Mouse (Mus musculus) fat pad, adult 2 months (tissue): ENCODE measurements around the gene 1700001O22Rik.

Experiments used
- DNase-seq: peaks from one replicate; pipeline ENCODE4 v3.0.0-alpha.2; 2011; ENCODE audit warnings: low read depth, low spot score; ENCODE audit errors: extremely low read depth

Gene 1700001O22Rik

DNA sequence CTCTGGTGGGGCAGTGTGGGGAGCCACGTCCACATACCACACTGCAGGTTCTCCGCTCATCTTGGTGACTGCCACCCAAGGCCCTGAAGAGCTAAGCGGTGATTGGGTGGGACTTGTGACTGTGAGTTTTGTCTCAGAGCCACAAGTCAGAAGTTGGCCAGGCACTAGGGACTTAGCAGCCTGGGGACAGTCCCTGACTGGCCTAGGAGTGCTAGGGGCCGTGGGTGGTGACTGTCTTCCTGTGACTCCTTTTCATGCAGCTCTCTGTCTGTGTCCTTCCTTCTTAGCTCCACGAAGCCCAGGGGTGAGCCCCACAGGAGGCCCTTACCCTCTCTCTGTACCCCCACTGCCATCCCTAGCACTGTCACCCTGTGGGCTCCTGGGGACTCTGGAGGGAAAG, 16.4 kb upstream of the 1700001O22Rik start:
- no peak for DNase-seq

DNA sequence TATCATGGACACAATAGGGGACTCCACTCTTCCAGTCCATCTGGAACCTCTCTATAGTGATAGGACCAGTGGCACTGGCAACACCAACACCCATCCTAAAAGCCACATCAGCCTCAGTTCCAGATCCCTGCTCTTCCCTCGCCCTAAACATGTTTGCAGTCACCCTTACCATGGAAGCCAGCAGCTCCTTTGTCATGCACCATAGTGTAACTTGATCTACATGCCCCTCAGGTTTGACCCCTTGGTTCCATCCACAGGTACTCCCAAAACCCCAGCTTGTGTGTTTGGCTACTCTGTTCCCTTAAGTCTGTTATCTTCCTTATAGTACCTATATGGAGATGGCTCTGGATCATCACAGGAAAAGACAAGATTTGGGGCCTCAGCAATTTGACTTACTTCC, 12.9 kb upstream of the 1700001O22Rik start:
- no peak for DNase-seq

DNA sequence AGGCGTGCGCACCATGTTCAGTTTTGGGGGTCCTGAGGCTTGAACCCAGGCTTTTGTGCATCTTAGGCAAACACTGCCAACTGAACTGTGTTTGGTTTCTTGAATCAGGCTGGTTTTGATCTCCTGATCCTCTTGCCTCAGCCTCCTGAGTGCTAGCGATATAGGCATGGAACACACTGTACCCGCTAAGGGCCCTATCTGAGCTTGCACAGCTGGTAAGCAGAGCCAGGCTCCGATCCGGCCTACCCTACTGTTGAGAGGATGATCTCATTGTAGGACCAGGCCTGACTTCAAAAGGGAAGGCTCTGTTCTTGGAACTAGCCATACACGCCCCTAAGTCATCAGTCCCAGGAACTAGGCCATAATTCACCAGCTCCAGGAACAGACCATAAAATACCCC, 7.1 kb upstream of the 1700001O22Rik start:
- no peak for DNase-seq

DNA sequence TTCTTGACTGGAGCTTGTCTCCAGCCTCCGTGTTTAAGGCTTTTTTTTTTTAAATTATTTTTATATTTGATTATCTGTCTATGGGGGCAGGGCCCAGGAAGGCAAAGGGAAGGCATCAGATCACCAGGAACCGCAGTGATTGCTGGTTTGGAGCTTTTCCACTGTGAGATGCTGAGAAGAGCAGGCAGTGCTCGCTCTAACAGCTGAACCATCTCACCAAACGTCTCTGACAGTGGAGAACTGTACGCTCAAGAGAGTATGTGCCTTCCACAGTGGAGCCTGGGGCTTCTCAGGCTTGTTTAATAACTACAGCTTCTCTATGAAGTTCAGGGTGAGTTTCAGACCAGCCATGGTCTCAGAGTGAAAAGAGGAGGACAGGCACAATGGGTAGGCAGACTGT, 6.0 kb upstream of the 1700001O22Rik start:
- DNase-seq = no peak

DNA sequence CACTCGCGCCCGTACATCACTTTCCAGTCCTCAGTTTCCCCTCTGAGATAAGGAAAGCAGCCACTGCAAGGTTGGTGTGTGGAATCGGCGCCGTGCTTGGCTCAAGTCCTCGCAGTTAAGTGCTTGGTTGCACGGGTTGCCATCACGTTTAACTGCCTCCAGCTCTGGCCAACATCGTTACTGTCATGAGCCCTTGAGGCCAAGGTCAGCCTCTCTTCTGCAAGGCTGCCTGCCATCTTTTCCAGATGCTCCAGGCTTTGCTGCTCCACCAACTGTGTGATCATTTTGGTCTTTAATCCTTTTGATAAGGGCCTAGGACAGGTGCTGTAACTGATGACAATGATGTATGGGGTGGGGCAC, 4.8 kb upstream of the 1700001O22Rik start:
- no peak for DNase-seq

DNA sequence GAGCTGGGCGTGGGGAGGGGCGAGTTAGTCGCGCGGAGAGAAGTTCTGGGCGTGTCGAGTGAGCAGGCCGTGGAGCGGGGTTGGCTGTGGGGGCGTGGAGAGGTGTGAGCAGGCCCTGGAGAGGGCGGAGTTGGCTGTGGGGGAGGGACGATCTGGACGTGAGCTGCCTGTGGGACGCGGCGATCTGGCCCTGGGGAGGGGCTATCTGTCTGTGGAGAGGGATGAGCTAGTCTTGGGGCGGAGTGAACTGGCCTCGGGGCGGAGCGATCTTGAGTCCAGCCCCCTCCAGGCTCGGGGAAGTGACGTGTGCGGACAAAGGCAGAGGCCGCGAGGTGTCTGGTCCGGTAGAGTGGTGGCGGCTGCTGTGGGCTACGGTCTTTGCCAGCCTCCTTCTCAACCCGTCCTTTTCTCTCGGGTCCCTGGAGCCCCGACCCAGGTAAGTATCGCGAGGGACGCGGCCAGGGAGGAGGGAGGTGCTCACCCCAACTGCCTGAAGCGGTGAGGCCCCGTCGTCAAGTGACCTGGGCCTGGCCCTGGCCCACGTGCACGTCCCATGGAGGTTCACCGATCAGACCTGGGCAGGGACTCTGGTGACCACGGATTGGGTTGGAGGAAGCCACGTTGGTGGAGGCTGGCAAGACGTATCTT, 4.3 kb upstream of the 1700001O22Rik start, which contains the start of gene Ntmt1:
Gene Ntmt1, plus strand, starts transcription at position 179 of the 648 bp plus-strand sequence.
- DNase-seq = peak; percentile 92

DNA sequence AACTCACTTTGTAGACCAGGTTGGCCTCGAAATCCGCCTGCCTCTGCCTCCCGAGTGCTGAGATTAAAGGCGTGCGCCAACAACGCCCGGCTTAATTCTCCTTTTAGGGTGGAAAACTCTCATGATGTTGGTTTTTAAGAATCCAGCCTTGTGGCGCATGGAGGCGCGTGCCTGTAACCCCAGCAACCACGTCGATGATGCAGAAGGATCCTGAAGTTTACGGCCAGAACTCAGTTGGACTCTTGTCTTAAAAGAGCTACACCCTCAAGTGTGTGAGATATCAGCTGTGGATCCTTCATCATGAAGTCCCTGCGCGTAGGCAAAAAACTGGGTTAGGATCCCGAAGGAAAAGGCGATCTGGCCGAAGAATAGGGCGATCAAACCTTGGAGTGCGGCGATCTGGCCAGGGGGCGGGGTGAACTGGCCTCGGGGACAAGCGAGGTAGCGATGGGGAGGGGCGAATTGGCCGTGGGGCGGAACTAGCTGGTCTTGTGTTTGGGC, 3.7 kb upstream of the 1700001O22Rik start:
- no peak for DNase-seq

DNA sequence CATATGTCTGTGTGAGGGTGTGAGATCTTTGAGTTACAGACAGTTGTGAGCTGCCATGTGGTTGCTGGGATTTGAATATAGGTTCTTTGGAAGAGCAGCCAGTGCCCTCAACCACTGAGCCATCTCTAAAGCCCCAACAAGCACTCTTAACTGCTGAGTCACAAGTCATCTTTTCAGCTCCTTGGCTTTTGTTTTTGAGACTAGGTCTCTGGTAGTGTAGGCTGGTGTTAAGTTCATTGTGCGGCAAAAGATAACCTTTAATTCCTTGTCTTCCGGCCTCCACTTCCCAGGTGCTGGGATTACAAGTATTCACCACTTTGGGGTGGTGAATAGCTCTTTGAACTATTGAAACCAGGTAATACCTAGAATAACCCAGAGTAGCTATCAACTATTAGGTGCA, 2.5 kb upstream of the 1700001O22Rik start:
- no peak for DNase-seq

DNA sequence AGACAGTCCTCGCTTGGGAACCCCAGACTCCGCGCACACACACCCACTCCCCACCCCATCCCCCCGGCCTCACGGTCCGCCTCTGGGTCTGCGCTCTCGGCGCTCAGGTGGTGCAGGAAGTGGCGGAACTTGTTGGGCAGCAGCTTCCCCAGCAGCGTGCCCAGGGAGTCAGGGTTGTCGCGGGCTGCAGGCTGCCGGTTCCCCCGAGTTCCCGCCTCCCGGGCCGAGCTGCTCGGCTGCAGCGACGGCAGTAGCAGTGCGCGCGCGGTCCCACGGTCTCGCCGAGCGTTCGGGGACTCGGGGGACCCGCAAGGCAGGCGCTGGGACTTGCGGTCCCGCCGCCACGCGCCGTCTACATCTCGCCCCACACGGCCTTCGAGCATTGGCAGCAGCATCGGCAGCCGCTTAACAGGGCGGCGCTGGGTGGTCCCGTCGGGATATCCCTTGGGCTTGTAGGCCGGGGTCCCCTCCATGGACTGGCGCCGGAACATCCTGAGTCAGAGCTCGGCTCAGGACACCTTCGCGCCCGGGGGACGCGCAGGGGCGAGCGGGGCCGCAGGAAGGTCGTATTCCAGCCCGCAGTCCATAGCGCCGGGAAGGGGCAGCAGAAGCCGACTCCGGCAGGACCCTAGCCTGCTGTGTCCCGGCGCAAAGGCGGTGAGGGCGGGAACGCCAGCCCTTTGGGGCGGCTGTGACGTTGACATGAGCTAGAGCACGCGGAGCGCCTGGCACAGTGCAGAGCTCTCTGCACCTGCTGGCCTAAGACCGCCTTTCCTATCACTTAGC, 2.2 kb downstream of the 1700001O22Rik start:
- no peak for DNase-seq

DNA sequence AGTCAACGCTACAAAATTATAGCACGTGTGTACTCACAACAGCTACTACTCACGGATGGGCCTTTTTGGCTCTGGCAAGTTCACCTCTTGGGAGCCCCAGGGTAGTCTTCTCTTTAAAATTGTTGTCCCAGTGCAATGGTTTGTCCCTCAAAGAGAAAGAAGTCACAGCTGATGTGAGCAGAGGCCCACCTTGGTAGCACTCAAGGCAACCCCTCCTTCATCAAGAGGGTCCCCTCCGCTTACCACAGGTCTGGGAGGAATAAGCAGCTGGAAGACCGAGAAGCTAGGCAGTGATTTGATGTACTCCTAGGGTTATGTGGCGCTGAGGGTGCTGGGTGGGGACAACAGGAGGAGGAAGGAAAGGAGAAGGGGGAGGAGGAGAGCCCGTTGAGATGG, 2.8 kb downstream of the 1700001O22Rik start:
- DNase-seq = no peak

DNA sequence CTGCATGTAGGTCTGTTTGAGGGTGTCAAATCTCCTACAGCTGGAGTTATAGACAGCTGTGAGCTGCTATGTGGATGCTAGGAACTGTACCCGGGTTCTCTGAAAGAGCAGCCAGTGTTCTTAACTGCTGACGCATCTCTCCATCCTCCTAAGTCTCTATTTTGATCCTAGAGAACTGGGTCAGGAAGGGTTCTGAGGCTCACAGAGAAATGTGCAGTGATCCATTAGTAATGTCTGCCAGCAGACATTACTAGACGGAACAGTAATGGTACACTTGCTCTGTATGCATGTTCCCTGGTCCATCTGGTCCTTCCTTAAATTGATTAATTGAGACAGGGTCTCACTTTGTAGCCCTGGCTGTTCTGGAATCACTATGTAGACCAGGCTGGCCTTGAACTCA, 4.0 kb downstream of the 1700001O22Rik start:
- no peak for DNase-seq

DNA sequence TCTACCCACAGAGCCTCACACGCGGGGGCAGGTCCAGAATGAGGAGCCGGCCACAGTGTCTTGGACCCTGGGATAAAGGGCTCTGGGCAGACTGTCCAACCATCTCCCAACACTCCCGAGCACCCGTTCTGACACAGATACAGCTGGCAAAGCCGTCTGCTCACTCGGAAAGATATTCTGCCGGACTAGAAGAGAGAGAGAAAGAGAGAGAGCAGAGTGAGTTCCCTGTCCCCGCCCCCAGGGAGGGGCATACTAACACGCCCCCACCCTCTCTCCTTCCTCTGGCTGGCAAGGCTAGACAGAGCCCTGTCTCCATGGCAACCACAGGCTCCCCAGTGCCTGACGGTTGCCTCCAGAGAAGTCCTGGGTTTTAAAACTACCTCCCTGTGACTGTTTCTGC, 7.1 kb downstream of the 1700001O22Rik start:
- no peak for DNase-seq

DNA sequence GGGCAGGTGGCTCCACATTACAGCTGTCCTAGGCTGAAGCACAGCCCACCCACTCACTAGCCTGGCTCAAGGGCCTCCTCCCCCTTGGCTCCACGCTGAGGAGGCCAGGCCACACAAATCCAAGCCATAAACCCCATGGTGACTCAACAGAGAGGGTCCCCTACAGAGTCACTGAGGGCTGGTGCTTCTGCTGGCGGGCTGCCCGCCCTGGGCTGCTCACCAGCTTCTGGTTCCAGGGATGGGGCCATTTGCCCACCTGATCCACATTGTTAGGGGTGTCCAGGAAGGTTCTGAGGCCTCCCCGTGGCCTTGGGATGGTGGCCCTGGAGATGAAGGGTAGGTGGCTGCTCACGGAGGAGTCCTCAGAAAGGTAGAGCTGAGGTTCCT, 7.6 kb downstream of the 1700001O22Rik start:
- no peak for DNase-seq

DNA sequence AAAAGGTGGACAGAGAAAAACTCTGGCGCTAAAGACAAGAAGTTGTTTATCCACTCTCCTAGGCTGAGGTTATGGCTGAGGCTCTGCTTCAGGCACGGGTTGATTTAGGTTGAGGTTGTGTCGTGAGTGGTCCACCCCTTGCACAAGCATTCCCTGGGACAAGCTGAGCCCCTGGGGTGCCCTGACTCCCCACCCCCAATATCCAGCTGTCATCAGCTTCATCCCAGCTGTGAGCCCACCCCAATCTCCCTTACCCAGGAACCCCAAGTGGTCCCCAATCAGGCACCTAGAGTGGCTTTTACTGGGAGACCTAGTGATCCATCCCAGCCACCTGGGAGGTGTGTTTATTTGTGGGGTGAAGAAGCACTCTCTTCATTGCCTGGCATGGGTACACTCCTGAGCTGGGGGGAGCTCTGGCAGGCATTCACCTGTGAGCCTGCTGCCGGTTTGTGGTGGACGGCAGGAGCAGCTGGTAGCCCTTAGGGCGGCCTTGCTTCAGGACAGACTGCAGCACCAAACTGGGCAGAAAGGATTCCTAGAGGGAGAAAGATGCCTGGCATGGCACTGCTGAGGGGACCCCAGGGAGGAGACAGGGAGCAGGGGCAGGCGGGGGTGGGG, 8.1 kb downstream of the 1700001O22Rik start:
- DNase-seq = no peak

DNA sequence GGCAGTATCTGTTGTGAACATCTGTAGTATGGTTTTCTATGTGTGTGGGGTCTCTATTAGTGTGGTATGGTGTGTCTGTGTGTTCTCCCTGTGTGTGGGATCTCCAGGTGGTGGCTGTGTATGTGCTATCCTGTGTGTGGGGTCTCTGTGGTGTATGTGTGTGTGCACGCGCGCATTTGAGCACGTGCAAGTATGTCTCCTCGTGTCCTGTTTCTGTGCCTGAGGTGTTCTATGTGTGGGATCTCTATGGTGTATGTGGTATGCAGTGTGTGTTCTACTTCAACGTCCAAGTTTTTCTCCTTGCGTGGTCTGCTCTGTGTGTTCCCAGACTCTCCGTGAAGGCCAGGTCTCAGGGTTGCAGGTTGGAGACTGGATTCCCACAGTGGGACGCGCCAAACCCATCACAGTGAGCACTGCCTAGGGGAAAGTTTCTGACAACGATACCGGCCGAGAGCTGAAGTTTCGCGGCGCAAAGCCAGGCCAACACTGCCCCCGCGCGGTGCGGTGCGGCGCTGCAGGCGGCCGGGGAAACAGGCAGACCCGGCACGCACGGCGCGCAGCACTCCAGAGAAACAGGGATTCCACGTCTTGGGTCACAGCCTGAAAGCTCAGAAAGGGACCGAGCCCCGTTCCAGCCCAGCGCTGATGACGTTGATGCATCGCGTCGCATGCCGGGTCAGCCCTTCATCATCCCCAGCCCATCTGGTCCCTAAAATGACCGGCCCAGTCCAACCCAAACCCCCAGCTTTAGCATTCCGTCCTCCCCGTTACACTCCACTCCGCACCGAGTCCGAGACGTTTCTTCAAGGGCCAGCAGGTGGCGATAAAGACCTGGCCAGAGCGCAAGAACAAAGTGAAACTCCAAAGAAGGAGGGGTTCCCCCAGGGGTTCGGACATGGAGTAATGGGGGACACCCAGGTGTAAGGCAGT, 9.0 kb downstream of the 1700001O22Rik start:
- no peak for DNase-seq

DNA sequence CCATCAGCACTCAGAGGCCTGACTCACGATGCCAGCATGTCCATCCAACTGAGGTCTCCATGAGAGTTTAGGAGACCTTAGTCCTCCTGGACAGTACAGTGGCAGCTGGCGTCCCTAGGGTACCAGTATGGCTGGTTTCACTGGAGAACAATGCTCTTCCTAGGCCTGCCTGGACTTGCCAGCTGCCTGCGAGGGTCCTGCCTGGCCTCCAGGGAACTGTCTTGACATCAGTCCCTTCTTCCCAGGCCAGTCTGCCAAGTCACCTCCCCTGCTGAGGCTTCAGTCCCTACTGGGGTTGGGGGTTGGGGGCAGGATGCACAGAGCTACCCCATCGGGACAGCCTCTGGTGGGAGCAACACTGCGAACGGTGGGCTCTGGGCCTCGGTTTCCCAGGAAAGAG, 11.4 kb downstream of the 1700001O22Rik start:
- no peak for DNase-seq

DNA sequence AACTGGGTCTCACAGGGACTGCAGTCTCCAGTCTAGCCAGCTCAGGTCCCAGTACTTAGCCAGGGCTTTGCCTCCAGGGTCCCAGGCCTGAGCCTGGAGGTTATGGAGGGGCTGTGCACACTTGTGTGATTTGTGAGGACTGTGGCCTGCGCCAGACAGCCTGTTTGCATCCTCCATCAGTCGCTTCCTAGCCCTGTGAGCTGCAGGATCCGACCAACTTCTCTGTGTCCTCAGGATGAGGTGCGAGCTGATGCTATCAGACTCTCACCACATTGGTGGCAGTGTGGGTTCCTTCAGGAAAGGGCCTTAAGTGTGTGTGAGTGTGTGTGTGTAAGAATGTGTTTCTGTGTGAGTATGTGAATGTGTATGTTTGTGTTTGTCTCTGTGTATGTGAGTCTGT, 16.0 kb downstream of the 1700001O22Rik start:
- no peak for DNase-seq

DNA sequence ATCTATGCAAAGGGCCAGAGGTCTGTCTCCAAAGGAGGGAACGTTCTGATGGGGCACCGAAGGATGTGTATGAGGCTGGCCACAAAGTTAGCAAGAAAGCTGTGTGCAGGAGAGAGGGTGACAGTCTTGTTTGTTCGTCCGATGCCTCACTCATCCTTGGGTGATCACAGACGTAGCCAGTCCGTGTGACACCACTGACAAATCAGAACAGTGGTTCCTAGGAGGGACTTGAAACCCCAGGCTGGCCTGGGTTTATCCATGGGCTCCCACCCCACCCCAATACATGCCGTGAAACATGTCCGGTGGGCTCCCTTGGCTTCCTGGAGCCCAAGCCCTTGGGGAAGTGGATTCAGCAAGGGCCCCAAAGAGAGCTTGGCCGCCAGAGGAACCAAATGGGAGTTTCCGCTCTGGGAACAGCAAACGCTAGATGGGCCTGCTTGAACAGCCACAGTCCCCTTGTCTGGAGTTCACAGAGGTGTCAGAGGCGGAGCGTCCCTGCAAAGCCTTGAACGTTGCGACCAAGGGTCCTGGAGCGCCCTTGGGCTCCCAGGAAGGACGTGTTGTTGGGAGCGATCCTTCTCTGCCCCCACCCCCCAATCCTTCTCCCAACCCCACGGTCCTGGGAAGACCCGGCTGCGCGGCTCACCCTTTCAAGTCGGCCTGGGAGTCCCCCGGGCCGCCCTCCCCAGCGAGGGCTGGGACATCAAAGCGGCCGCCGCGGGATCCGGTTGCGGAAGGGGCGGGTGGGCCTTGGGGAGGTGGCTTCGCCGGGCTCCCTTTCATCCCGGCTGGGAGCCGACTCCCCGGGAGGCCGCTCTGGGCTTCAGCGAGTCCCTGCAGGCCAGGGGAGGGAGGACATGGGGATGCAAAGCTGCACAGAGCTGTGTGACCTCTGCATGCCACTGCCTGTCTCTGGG, 19.1 kb downstream of the 1700001O22Rik start:
- no peak for DNase-seq

DNA sequence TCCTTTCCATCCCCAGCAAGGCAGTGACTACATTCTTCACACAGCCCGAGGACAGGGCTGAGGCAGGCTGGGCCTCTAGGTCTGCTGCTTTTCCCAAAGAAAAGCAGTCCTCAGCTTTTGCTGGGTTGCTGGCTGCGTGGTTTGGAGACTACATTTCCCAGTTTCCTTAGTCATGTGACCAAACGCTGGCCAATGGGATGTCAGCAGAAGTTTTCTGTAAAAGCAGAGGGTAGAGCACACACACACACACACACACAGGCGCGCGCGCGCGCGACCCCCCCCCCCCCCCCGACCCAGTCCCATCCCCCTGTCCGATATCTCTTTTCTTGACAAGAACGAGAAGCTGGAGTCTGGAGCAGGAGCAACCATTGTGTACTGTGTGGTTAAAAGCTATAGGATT, 20.1 kb downstream of the 1700001O22Rik start:
- DNase-seq = no peak
